Mouse (Mus musculus) forebrain, embryonic 13.5 days (tissue): ENCODE measurements around the gene Wdr93. TPM values are rescaled to one million over a fixed set of nuclear protein-coding genes. Genes with fewer than 3 reads are reported as not detected.
"Not testable (repeated sequence)": the region's sequence is repeated elsewhere in the genome, so short reads cannot be mapped to it uniquely, and the experiment has no call there.

Source experiments
- ATAC-seq: fragments of 200-750 bp; cut with Nextera tagmentation; 2 replicates; pipeline ENCODE4 v1.8.0; 2017
- H3K27ac ChIP-seq: fragments of 300-500 bp; sonication (generic); 2 replicates; pipeline ENCODE4 v1.5.1; 2015; ENCODE audit warnings: inconsistent platforms, mild to moderate bottlenecking, moderate library complexity
- H3K27me3 ChIP-seq: fragments of 300-500 bp; sonication (generic); 2 replicates; pipeline ENCODE4 v1.6.1; 2015; ENCODE audit warnings: mild to moderate bottlenecking, inconsistent platforms
- H3K36me3 ChIP-seq: fragments of 300-500 bp; sonication (generic); 2 replicates; pipeline ENCODE4 v1.6.1; 2015; ENCODE audit warnings: mild to moderate bottlenecking, inconsistent platforms; ENCODE audit not compliant: poor library complexity, severe bottlenecking
- H3K4me1 ChIP-seq: fragments of 300-500 bp; sonication (generic); 2 replicates; pipeline ENCODE4 v1.6.1; 2015; ENCODE audit warnings: inconsistent platforms
- H3K4me2 ChIP-seq: fragments of 300-500 bp; sonication (generic); 2 replicates; pipeline ENCODE4 v1.6.1; 2015; ENCODE audit warnings: inconsistent platforms, mild to moderate bottlenecking, moderate library complexity
- H3K4me3 ChIP-seq: fragments of 300-500 bp; sonication (generic); 2 replicates; pipeline ENCODE4 v1.5.1; 2015; ENCODE audit warnings: mild to moderate bottlenecking, inconsistent platforms
- H3K9ac ChIP-seq: fragments of 300-500 bp; sonication (generic); 2 replicates; pipeline ENCODE4 v1.6.1; 2015; ENCODE audit warnings: mild to moderate bottlenecking, inconsistent platforms
- H3K9me3 ChIP-seq: fragments of 300-500 bp; sonication (generic); replicated peaks from 2 replicates; pipeline ENCODE4 v1.6.1; 2016; ENCODE audit warnings: inconsistent platforms
- WGBS: fragments of 180-500 bp; shearing (Covaris S2); methylation state at CpG from one replicate; pipeline ENCODE4 v1.1.7; 2015; 5-methylcytosine and 5-hydroxymethylcytosine counted together
- polyA plus RNA-seq: library from polyadenylated mRNA; unstranded; fragments of >200 nt; fragmentation: Nextera tagmentation; extraction: Ambion mirVana; gene quantifications from 2 replicates; pipeline ENCODE4 v1.2.1, GENCODE M21; 2015

Gene Wdr93
- polyA plus RNA-seq, 1 experiment from 2014 or later = 0.39 TPM

- not testable (repeated sequence) for H3K4me3 ChIP-seq, H3K9ac ChIP-seq, H3K27ac ChIP-seq, H3K9me3 ChIP-seq, H3K4me2 ChIP-seq, H3K36me3 ChIP-seq, ATAC-seq
- WGBS = 33% methylated on average over 2 of the region's 2 CpGs
- peaks cover 45% of the 10 kb centered on the region for H3K27me3 ChIP-seq
- H3K4me1 ChIP-seq = peaks cover 15% of the 10 kb centered on the region; the same call in 1 of the 2 replicates
Observed at GRCm38 (mm10) chr7:79789812-79790211, 46.8 kb downstream of the Wdr93 start.

- Histone ChIP-seq H3K27ac (no peak overlapping the region), H3K27me3 (peaks cover 52% of the 10 kb centered on the region), H3K9ac (peak overlapping the region; percentile 60), H3K36me3 (no peaks in the 10 kb centered on the region), H3K4me3 (peak overlapping the region; percentile 46), H3K9me3 (no peaks in the 10 kb centered on the region), H3K4me1 (peaks cover 15% of the 10 kb centered on the region; the same call in 1 of the 2 replicates), H3K4me2 (peak overlapping the region; percentile 73)
- WGBS = 1% methylated on average over 73 of the region's 80 CpGs
- ATAC-seq = peak; percentile 61; the same call in 1 of the 2 replicates
Observed at GRCm38 (mm10) chr7:79792635-79793421, 49.9 kb downstream of the Wdr93 start.

- peak; percentile 14; the same call in 1 of the 2 replicates for ATAC-seq
- Histone ChIP-seq H3K9ac (peak within 1 kb of the TSS; percentile 60), H3K4me3 (peak within 1 kb of the TSS; percentile 46), H3K9me3 (no peaks in the 10 kb centered on the region), H3K27ac (no peak within 1 kb of the TSS), H3K27me3 (peaks cover 53% of the 10 kb centered on the region), H3K4me1 (peaks cover 15% of the 10 kb centered on the region; the same call in 1 of the 2 replicates), H3K4me2 (peak within 1 kb of the TSS; percentile 73), H3K36me3 (no peaks in the 10 kb centered on the region)
- WGBS = 70% methylated on average over 6 of the region's 6 CpGs
Observed at GRCm38 (mm10) chr7:79793688-79794087, 50.7 kb downstream of the Wdr93 start, which contains the start of gene Mesp1. Gene Mesp1, minus strand, starts transcription at chr7:79793788.

GRCm38 (mm10) chr7:79798606-79799005 is 55.6 kb downstream of the Wdr93 start:
- H3K4me2 ChIP-seq = no peak overlapping the region
- H3K9ac ChIP-seq = no peak overlapping the region
- H3K9me3 ChIP-seq = no peaks in the 10 kb centered on the region
- H3K4me3 ChIP-seq = no peak overlapping the region
- WGBS = 26% methylated on average over 5 of the region's 5 CpGs
- no peak for ATAC-seq
- H3K27ac ChIP-seq = no peak overlapping the region
- H3K36me3 ChIP-seq = no peaks in the 10 kb centered on the region
- H3K4me1 ChIP-seq = no peaks in the 10 kb centered on the region
- peaks cover 19% of the 10 kb centered on the region for H3K27me3 ChIP-seq

- no peak overlapping the region for H3K4me2 ChIP-seq
- no peaks in the 10 kb centered on the region for H3K4me1 ChIP-seq
- H3K27me3 ChIP-seq = peaks cover 15% of the 10 kb centered on the region
- H3K9me3 ChIP-seq = no peaks in the 10 kb centered on the region
- ATAC-seq = 0 out of 2 replicates have a peak, but pooled peaks have one; percentile 8
- H3K4me3 ChIP-seq = no peak overlapping the region
- H3K9ac ChIP-seq = no peak overlapping the region
- H3K27ac ChIP-seq = no peak overlapping the region
- H3K36me3 ChIP-seq = no peaks in the 10 kb centered on the region
- WGBS = 5% methylated on average over 8 of the region's 8 CpGs
Observed at GRCm38 (mm10) chr7:79799048-79799447, 56.1 kb downstream of the Wdr93 start.

GRCm38 (mm10) chr7:79799506-79799905 is 56.5 kb downstream of the Wdr93 start:
- Histone ChIP-seq H3K27ac (no peak overlapping the region), H3K9ac (no peak overlapping the region), H3K4me1 (no peaks in the 10 kb centered on the region), H3K9me3 (no peaks in the 10 kb centered on the region), H3K36me3 (no peaks in the 10 kb centered on the region), H3K4me3 (no peak overlapping the region), H3K27me3 (peaks cover 10% of the 10 kb centered on the region), H3K4me2 (no peak overlapping the region)
- no peak for ATAC-seq
- WGBS = 80% methylated on average over 6 of the region's 6 CpGs

- peaks cover 2% of the 10 kb centered on the region for H3K27me3 ChIP-seq
- H3K9me3 ChIP-seq = no peaks in the 10 kb centered on the region
- WGBS = 81% methylated on average over 4 of the region's 4 CpGs
- H3K9ac ChIP-seq = no peak overlapping the region
- no peaks in the 10 kb centered on the region for H3K4me1 ChIP-seq
- no peak for ATAC-seq
- H3K36me3 ChIP-seq = no peaks in the 10 kb centered on the region
- no peak overlapping the region for H3K4me2 ChIP-seq
- H3K4me3 ChIP-seq = no peak overlapping the region
- H3K27ac ChIP-seq = no peak overlapping the region
Observed at GRCm38 (mm10) chr7:79800336-79800735, 57.4 kb downstream of the Wdr93 start.

- no peak overlapping the region for H3K4me3 ChIP-seq
- H3K36me3 ChIP-seq = no peaks in the 10 kb centered on the region
- no peak overlapping the region for H3K4me2 ChIP-seq
- H3K9ac ChIP-seq = no peak overlapping the region
- no peaks in the 10 kb centered on the region for H3K4me1 ChIP-seq
- no peak for ATAC-seq
- peaks cover 2% of the 10 kb centered on the region; the same call in 1 of the 2 replicates for H3K27me3 ChIP-seq
- H3K27ac ChIP-seq = no peak overlapping the region
- WGBS = 69% methylated on average over 11 of the region's 11 CpGs
- H3K9me3 ChIP-seq = no peaks in the 10 kb centered on the region
Observed at GRCm38 (mm10) chr7:79801391-79801790, 58.4 kb downstream of the Wdr93 start.

- 62% methylated on average over 5 of the region's 5 CpGs for WGBS
- Histone ChIP-seq H3K9ac (no peak overlapping the region), H3K36me3 (no peaks in the 10 kb centered on the region), H3K4me2 (no peak overlapping the region), H3K4me1 (no peaks in the 10 kb centered on the region), H3K27ac (no peak overlapping the region), H3K9me3 (no peaks in the 10 kb centered on the region), H3K4me3 (no peak overlapping the region), H3K27me3 (peaks cover 2% of the 10 kb centered on the region; the same call in 1 of the 2 replicates)
- no peak for ATAC-seq
Observed at GRCm38 (mm10) chr7:79802037-79802436, 59.1 kb downstream of the Wdr93 start.

- Histone ChIP-seq H3K27me3 (no peaks in the 10 kb centered on the region), H3K9ac (no peak overlapping the region), H3K4me3 (no peak overlapping the region), H3K27ac (no peak overlapping the region), H3K9me3 (no peaks in the 10 kb centered on the region; the same call in 1 of the 2 replicates), H3K4me2 (no peak overlapping the region), H3K36me3 (no peaks in the 10 kb centered on the region), H3K4me1 (no peaks in the 10 kb centered on the region)
- WGBS = 68% methylated on average over 2 of the region's 2 CpGs
- no peak for ATAC-seq
Observed at GRCm38 (mm10) chr7:79803887-79804286, 60.9 kb downstream of the Wdr93 start.

GRCm38 (mm10) chr7:79808561-79808960 is 65.6 kb downstream of the Wdr93 start:
- H3K4me1 ChIP-seq = 0 out of 2 replicates have a peak, but pooled peaks cover 9% of the 10 kb centered on the region
- no peaks in the 10 kb centered on the region for H3K36me3 ChIP-seq
- no peak for ATAC-seq
- 90% methylated on average over 7 of the region's 7 CpGs for WGBS
- H3K27me3 ChIP-seq = peaks cover 26% of the 10 kb centered on the region
- H3K9me3 ChIP-seq = no peaks in the 10 kb centered on the region; the same call in 1 of the 2 replicates
- H3K4me3 ChIP-seq = no peak overlapping the region
- H3K4me2 ChIP-seq = no peak overlapping the region
- no peak overlapping the region for H3K27ac ChIP-seq
- H3K9ac ChIP-seq = no peak overlapping the region

GRCm38 (mm10) chr7:79810611-79811506 is 67.9 kb downstream of the Wdr93 start, which contains the start of gene Mesp2:
Gene Mesp2, plus strand, starts transcription at chr7:79810727.
- ATAC-seq = peak; percentile 74
- no peak within 1 kb of the TSS for H3K27ac ChIP-seq
- H3K4me1 ChIP-seq = 0 out of 2 replicates have a peak, but pooled peaks cover 9% of the 10 kb centered on the region
- no peaks in the 10 kb centered on the region; the same call in 1 of the 2 replicates for H3K9me3 ChIP-seq
- H3K4me3 ChIP-seq = peak within 1 kb of the TSS; percentile 39
- WGBS = 24% methylated on average over 66 of the region's 71 CpGs
- no peaks in the 10 kb centered on the region for H3K36me3 ChIP-seq
- peaks cover 26% of the 10 kb centered on the region for H3K27me3 ChIP-seq
- H3K4me2 ChIP-seq = peak within 1 kb of the TSS; percentile 64
- peak within 1 kb of the TSS; percentile 70 for H3K9ac ChIP-seq
